Mouse (Mus musculus) hindbrain, embryonic 13.5 days (tissue): ENCODE measurements around the gene Gnas. TPM values are rescaled to one million over a fixed set of nuclear protein-coding genes. Genes with fewer than 3 reads are reported as not detected.

Experiments used
- ATAC-seq: fragments of 200-750 bp; cut with Nextera tagmentation; 2 replicates; pipeline ENCODE4 v1.8.0; 2017; ENCODE audit warnings: moderate TSS enrichment; ENCODE audit not compliant: low FRiP score
- H3K27ac ChIP-seq: fragments of 300-500 bp; sonication (generic); 2 replicates; pipeline ENCODE4 v1.5.1; 2015; ENCODE audit warnings: inconsistent platforms, mild to moderate bottlenecking, moderate library complexity
- H3K27me3 ChIP-seq: fragments of 300-500 bp; sonication (generic); 2 replicates; pipeline ENCODE4 v1.6.1; 2015; ENCODE audit warnings: mild to moderate bottlenecking, inconsistent platforms
- H3K36me3 ChIP-seq: fragments of 300-500 bp; sonication (generic); 2 replicates; pipeline ENCODE4 v1.6.1; 2015; ENCODE audit warnings: mild to moderate bottlenecking, inconsistent platforms
- H3K4me1 ChIP-seq: fragments of 300-500 bp; sonication (generic); replicated peaks from 2 replicates; pipeline ENCODE4 v1.6.1; 2015; ENCODE audit warnings: inconsistent platforms
- H3K4me2 ChIP-seq: fragments of 300-500 bp; sonication (generic); 2 replicates; pipeline ENCODE4 v1.6.1; 2015; ENCODE audit warnings: inconsistent platforms, mild to moderate bottlenecking, moderate library complexity
- H3K4me3 ChIP-seq: fragments of 300-500 bp; sonication (generic); 2 replicates; pipeline ENCODE4 v1.5.1; 2015; ENCODE audit warnings: mild to moderate bottlenecking, inconsistent platforms
- H3K9ac ChIP-seq: fragments of 300-500 bp; sonication (generic); 2 replicates; pipeline ENCODE4 v1.6.1; 2015; ENCODE audit warnings: mild to moderate bottlenecking, inconsistent platforms
- H3K9me3 ChIP-seq: fragments of 300-500 bp; sonication (generic); 2 replicates; pipeline ENCODE4 v1.6.1; 2016; ENCODE audit warnings: inconsistent platforms
- whole genome bisulfite sequencing: fragments of 180-500 bp; shearing (Covaris S2); methylation state at CpG from one replicate; pipeline ENCODE4 v1.1.7; 2015; 5-methylcytosine and 5-hydroxymethylcytosine counted together
- polyA plus RNA-seq: library from polyadenylated mRNA; unstranded; fragments of >200 nt; fragmentation: Nextera tagmentation; extraction: Ambion mirVana; gene quantifications from 2 replicates; pipeline ENCODE4 v1.2.1, GENCODE M21; 2015

Gnas gene
- polyA plus RNA-seq, 1 experiment from 2014 or later: 1,516 TPM

GRCm38 (mm10) chr2:174273961-174274360, 10.2 kb upstream of the Gnas start:
- no peak overlapping the region for H3K9ac ChIP-seq
- no peaks in the 10 kb centered on the region for H3K4me1 ChIP-seq
- no peak overlapping the region for H3K4me3 ChIP-seq
- no peak for ATAC-seq
- no peaks in the 10 kb centered on the region for H3K27me3 ChIP-seq
- H3K9me3 ChIP-seq: no peaks in the 10 kb centered on the region
- no peak overlapping the region for H3K4me2 ChIP-seq
- whole genome bisulfite sequencing: 96% methylated on average over 2 of the region's 2 CpGs
- H3K36me3 ChIP-seq: peaks cover 17% of the 10 kb centered on the region; the same call in 1 of the 2 replicates
- H3K27ac ChIP-seq: no peak overlapping the region

GRCm38 (mm10) chr2:174279771-174280170, 4.3 kb upstream of the Gnas start:
- no peak overlapping the region for H3K9ac ChIP-seq
- H3K4me3 ChIP-seq: no peak overlapping the region
- H3K4me1 ChIP-seq: peaks cover 11% of the 10 kb centered on the region; the same call in 1 of the 2 replicates
- 88% methylated on average over 8 of the region's 8 CpGs for WGBS
- peaks cover 6% of the 10 kb centered on the region; the same call in 1 of the 2 replicates for H3K9me3 ChIP-seq
- no peak overlapping the region for H3K27ac ChIP-seq
- H3K4me2 ChIP-seq: no peak overlapping the region
- ATAC-seq: no peak
- peaks cover 19% of the 10 kb centered on the region for H3K27me3 ChIP-seq
- peaks cover 48% of the 10 kb centered on the region for H3K36me3 ChIP-seq

GRCm38 (mm10) chr2:174283341-174283740, 779 bp upstream of the Gnas start:
- H3K27ac ChIP-seq: no peak overlapping the region
- H3K36me3 ChIP-seq: peaks cover 71% of the 10 kb centered on the region
- no peak for ATAC-seq
- H3K9ac ChIP-seq: no peak overlapping the region
- peaks cover 18% of the 10 kb centered on the region; the same call in 1 of the 2 replicates for H3K4me1 ChIP-seq
- H3K4me2 ChIP-seq: peak overlapping the region; percentile 50
- 47% methylated on average over 11 of the region's 11 CpGs for WGBS
- peaks cover 25% of the 10 kb centered on the region for H3K9me3 ChIP-seq
- peak overlapping the region; percentile 33 for H3K4me3 ChIP-seq
- peaks cover 55% of the 10 kb centered on the region for H3K27me3 ChIP-seq

GRCm38 (mm10) chr2:174284807-174285457, 812 bp downstream of the Gnas start:
- peaks cover 70% of the 10 kb centered on the region for H3K27me3 ChIP-seq
- H3K4me2 ChIP-seq: peak overlapping the region; percentile 50
- no peak for ATAC-seq
- H3K4me3 ChIP-seq: peak overlapping the region; percentile 33
- peak overlapping the region; percentile 30; the same call in 1 of the 2 replicates for H3K9ac ChIP-seq
- H3K4me1 ChIP-seq: peaks cover 29% of the 10 kb centered on the region
- H3K36me3 ChIP-seq: peaks cover 66% of the 10 kb centered on the region
- H3K27ac ChIP-seq: no peak overlapping the region
- WGBS: 50% methylated on average over 57 of the region's 58 CpGs
- H3K9me3 ChIP-seq: peaks cover 25% of the 10 kb centered on the region

- H3K9ac ChIP-seq: no peak overlapping the region
- ATAC-seq: no peak
- 50% methylated on average over 34 of the region's 34 CpGs for WGBS
- peaks cover 56% of the 10 kb centered on the region for H3K36me3 ChIP-seq
- H3K27me3 ChIP-seq: peaks cover 70% of the 10 kb centered on the region
- H3K27ac ChIP-seq: no peak overlapping the region
- H3K4me2 ChIP-seq: peak overlapping the region; percentile 10; the same call in 1 of the 2 replicates
- H3K4me3 ChIP-seq: peak overlapping the region; percentile 33
- peaks cover 39% of the 10 kb centered on the region for H3K4me1 ChIP-seq
- H3K9me3 ChIP-seq: peaks cover 25% of the 10 kb centered on the region
Measured at GRCm38 (mm10) chr2:174285921-174286470, 1.9 kb downstream of the Gnas start.

GRCm38 (mm10) chr2:174287921-174288320, 3.8 kb downstream of the Gnas start:
- peaks cover 25% of the 10 kb centered on the region for H3K9me3 ChIP-seq
- H3K27ac ChIP-seq: no peak overlapping the region
- ATAC-seq: no peak
- no peak overlapping the region for H3K4me2 ChIP-seq
- peaks cover 39% of the 10 kb centered on the region for H3K36me3 ChIP-seq
- H3K9ac ChIP-seq: no peak overlapping the region
- H3K4me1 ChIP-seq: peaks cover 59% of the 10 kb centered on the region
- WGBS: 29% methylated on average over 7 of the region's 7 CpGs
- no peak overlapping the region for H3K4me3 ChIP-seq
- peaks cover 65% of the 10 kb centered on the region for H3K27me3 ChIP-seq

- Histone ChIP-seq H3K4me2 (no peak overlapping the region), H3K27me3 (peaks cover 60% of the 10 kb centered on the region), H3K4me1 (peaks cover 64% of the 10 kb centered on the region), H3K9me3 (peaks cover 25% of the 10 kb centered on the region), H3K9ac (no peak overlapping the region), H3K27ac (no peak overlapping the region), H3K4me3 (no peak overlapping the region), H3K36me3 (peaks cover 32% of the 10 kb centered on the region)
- WGBS: 46% methylated on average over 12 of the region's 12 CpGs
- ATAC-seq: no peak
Measured at GRCm38 (mm10) chr2:174288673-174289430, 4.7 kb downstream of the Gnas start.

GRCm38 (mm10) chr2:174291029-174291661, 7.0 kb downstream of the Gnas start:
- H3K4me2 ChIP-seq: peak overlapping the region; percentile 65

GRCm38 (mm10) chr2:174291662-174292030, 7.5 kb downstream of the Gnas start:
- H3K4me3 ChIP-seq: peak overlapping the region; percentile 40
- peak overlapping the region; percentile 65 for H3K4me2 ChIP-seq
- peaks cover 24% of the 10 kb centered on the region for H3K9me3 ChIP-seq
- H3K36me3 ChIP-seq: peaks cover 4% of the 10 kb centered on the region
- no peak for ATAC-seq
- H3K9ac ChIP-seq: peak overlapping the region; percentile 59
- 38% methylated on average over 2 of the region's 2 CpGs for WGBS
- peaks cover 35% of the 10 kb centered on the region for H3K27me3 ChIP-seq
- H3K27ac ChIP-seq: peak overlapping the region; percentile 69
- peaks cover 56% of the 10 kb centered on the region for H3K4me1 ChIP-seq

More at GRCm38 (mm10) chr2:174291029-174291661, 7.0 kb downstream of the Gnas start:
- H3K4me3 ChIP-seq: peak overlapping the region; percentile 40
- peaks cover 37% of the 10 kb centered on the region for H3K27me3 ChIP-seq
- peaks cover 9% of the 10 kb centered on the region for H3K36me3 ChIP-seq
- peak overlapping the region; percentile 69 for H3K27ac ChIP-seq
- peak overlapping the region; percentile 59 for H3K9ac ChIP-seq
- peaks cover 24% of the 10 kb centered on the region for H3K9me3 ChIP-seq
- ATAC-seq: no peak
- WGBS: 50% methylated on average over 8 of the region's 8 CpGs
- peaks cover 51% of the 10 kb centered on the region for H3K4me1 ChIP-seq

- Histone ChIP-seq H3K4me2 (peak overlapping the region; percentile 63), H3K27ac (peak overlapping the region; percentile 90), H3K9ac (peak overlapping the region; percentile 84), H3K27me3 (peaks cover 35% of the 10 kb centered on the region), H3K4me3 (peak overlapping the region; percentile 64), H3K4me1 (peaks cover 69% of the 10 kb centered on the region), H3K9me3 (peaks cover 49% of the 10 kb centered on the region), H3K36me3 (peaks cover 7% of the 10 kb centered on the region; the same call in 1 of the 2 replicates)
- ATAC-seq: no peak
- 45% methylated on average over 8 of the region's 8 CpGs for WGBS
Measured at GRCm38 (mm10) chr2:174294457-174294856, 10.3 kb downstream of the Gnas start.

- Histone ChIP-seq H3K36me3 (peaks cover 12% of the 10 kb centered on the region), H3K27me3 (peaks cover 39% of the 10 kb centered on the region), H3K9me3 (peaks cover 58% of the 10 kb centered on the region), H3K4me1 (peaks cover 69% of the 10 kb centered on the region), H3K4me3 (peak overlapping the region; percentile 64), H3K9ac (peak overlapping the region; percentile 84), H3K27ac (peak overlapping the region; percentile 90), H3K4me2 (peak overlapping the region; percentile 63)
- 47% methylated on average over 36 of the region's 36 CpGs for WGBS
- ATAC-seq: peak; percentile 89
Measured at GRCm38 (mm10) chr2:174295175-174295899, 11.2 kb downstream of the Gnas start.
